Mouse (Mus musculus): ENCODE data around the gene Zfp831.

The Zfp831 gene

GRCm38 (mm10) chr2:174643448-174644144 lies at the start of gene Zfp831:
Gene Zfp831, plus strand, starts transcription at chr2:174643534.
- DNase-seq = no peak

- no peak for DNase-seq
These were observed 48.4 kb upstream of the Zfp831 start for GRCm38 (mm10) chr2:174594965-174595364.

- no peak for DNase-seq
These were observed 47.7 kb upstream of the Zfp831 start for GRCm38 (mm10) chr2:174595611-174596010.

- no peak for DNase-seq
These were observed 46.9 kb upstream of the Zfp831 start for GRCm38 (mm10) chr2:174596457-174596856.

GRCm38 (mm10) chr2:174598451-174598850 lies 44.9 kb upstream of the Zfp831 start:
- no peak for DNase-seq

- no peak for DNase-seq
These were observed 44.2 kb upstream of the Zfp831 start for GRCm38 (mm10) chr2:174599071-174599635.

- peak; percentile 33 for DNase-seq
These were observed 43.5 kb upstream of the Zfp831 start for GRCm38 (mm10) chr2:174599853-174600271.

GRCm38 (mm10) chr2:174601938-174602685 lies 41.2 kb upstream of the Zfp831 start:
- DNase-seq = peak; percentile 16

- no peak for DNase-seq
These were observed 40.0 kb upstream of the Zfp831 start for GRCm38 (mm10) chr2:174603321-174603720.

GRCm38 (mm10) chr2:174605020-174605419 lies 38.3 kb upstream of the Zfp831 start:
- DNase-seq = no peak

GRCm38 (mm10) chr2:174605442-174606087 lies 37.8 kb upstream of the Zfp831 start:
- DNase-seq = no peak

GRCm38 (mm10) chr2:174606376-174606775 lies 37.0 kb upstream of the Zfp831 start:
- DNase-seq = no peak

- DNase-seq = no peak
These were observed 33.4 kb upstream of the Zfp831 start for GRCm38 (mm10) chr2:174609892-174610291.

- DNase-seq = no peak
These were observed 30.8 kb upstream of the Zfp831 start for GRCm38 (mm10) chr2:174612386-174613063.

GRCm38 (mm10) chr2:174613221-174613620 lies 30.1 kb upstream of the Zfp831 start:
- DNase-seq = no peak

- DNase-seq = no peak
These were observed 29.4 kb upstream of the Zfp831 start for GRCm38 (mm10) chr2:174613921-174614441.

- DNase-seq = no peak
These were observed 21.5 kb upstream of the Zfp831 start for GRCm38 (mm10) chr2:174621881-174622280.

GRCm38 (mm10) chr2:174624430-174624829 lies 18.9 kb upstream of the Zfp831 start:
- no peak for DNase-seq

GRCm38 (mm10) chr2:174627021-174627420 lies 16.3 kb upstream of the Zfp831 start:
- no peak for DNase-seq

GRCm38 (mm10) chr2:174629299-174629850 lies 14.0 kb upstream of the Zfp831 start:
- DNase-seq = no peak

GRCm38 (mm10) chr2:174636750-174637149 lies 6.6 kb upstream of the Zfp831 start:
- DNase-seq = no peak

GRCm38 (mm10) chr2:174644975-174645374 lies 1.6 kb downstream of the Zfp831 start:
- no peak for DNase-seq

All from lung, postnatal 10 days (tissue).